Mouse (Mus musculus) forebrain, embryonic 14.5 days (tissue): ENCODE data around the gene Mgat5b. TPM values are rescaled to one million over a fixed set of nuclear protein-coding genes. Genes with fewer than 3 reads are reported as not detected.

Source experiments
- ATAC-seq: fragments of 200-750 bp; cut with Nextera tagmentation; 2 replicates; pipeline ENCODE4 v1.8.0; 2017; ENCODE audit warnings: mild to moderate bottlenecking, moderate library complexity
- DNase-seq: peaks from one replicate; pipeline ENCODE4 v3.0.0-alpha.2; 2015; ENCODE audit warnings: low spot score
- H3K27ac ChIP-seq: fragments of 300-500 bp; sonication (generic); 2 replicates; pipeline ENCODE4 v1.5.1; 2014; ENCODE audit warnings: low read depth, mild to moderate bottlenecking, control low read depth, low read length, moderate library complexity
- H3K27me3 ChIP-seq: fragments of 300-500 bp; sonication (generic); replicated peaks from 2 replicates; pipeline ENCODE4 v1.6.1; 2014; ENCODE audit warnings: low read length, control low read depth, mixed read lengths; ENCODE audit not compliant: control insufficient read depth, insufficient read depth
- H3K36me3 ChIP-seq: fragments of 300-500 bp; sonication (generic); 2 replicates; pipeline ENCODE4 v1.6.1; 2014; ENCODE audit warnings: low read length, control low read depth; ENCODE audit not compliant: control insufficient read depth, insufficient read depth
- H3K4me1 ChIP-seq: fragments of 300-500 bp; sonication (generic); 2 replicates; pipeline ENCODE4 v1.6.1; 2014; ENCODE audit warnings: antibody characterized with exemption, low read length, control low read depth; ENCODE audit not compliant: control insufficient read depth, insufficient read depth
- H3K4me2 ChIP-seq: fragments of 300-500 bp; sonication (generic); 2 replicates; pipeline ENCODE4 v1.6.1; 2014; ENCODE audit warnings: mild to moderate bottlenecking, control low read depth, low read length
- H3K4me3 ChIP-seq: fragments of 300-500 bp; sonication (generic); 2 replicates; pipeline ENCODE4 v1.5.1; 2014; ENCODE audit warnings: low read depth, low read length, control low read depth
- H3K9ac ChIP-seq: fragments of 300-500 bp; sonication (generic); 2 replicates; pipeline ENCODE4 v1.6.1; 2014; ENCODE audit warnings: mild to moderate bottlenecking, low read length, control low read depth, moderate library complexity
- H3K9me3 ChIP-seq: fragments of 300-500 bp; sonication (generic); replicated peaks from 2 replicates; pipeline ENCODE4 v1.6.1; 2016; ENCODE audit warnings: low read length, control low read depth, mixed read lengths; ENCODE audit not compliant: control insufficient read depth
- WGBS: fragments of 180-500 bp; shearing (Covaris S2); extraction: QIAGEN DNeasy Blood & Tissue Kit; methylation state at CpG from one replicate; pipeline ENCODE4 v1.1.7; 2014; 5-methylcytosine and 5-hydroxymethylcytosine counted together
- polyA plus RNA-seq: library from polyadenylated mRNA; unstranded; fragments of >200 nt; fragmentation: Nextera tagmentation; extraction: Ambion mirVana; gene quantifications from 2 replicates; pipeline ENCODE4 v1.2.1, GENCODE M21; 2014

The Mgat5b gene
- 21.1 and 23.3 TPM in 2 replicates for polyA plus RNA-seq

DNA sequence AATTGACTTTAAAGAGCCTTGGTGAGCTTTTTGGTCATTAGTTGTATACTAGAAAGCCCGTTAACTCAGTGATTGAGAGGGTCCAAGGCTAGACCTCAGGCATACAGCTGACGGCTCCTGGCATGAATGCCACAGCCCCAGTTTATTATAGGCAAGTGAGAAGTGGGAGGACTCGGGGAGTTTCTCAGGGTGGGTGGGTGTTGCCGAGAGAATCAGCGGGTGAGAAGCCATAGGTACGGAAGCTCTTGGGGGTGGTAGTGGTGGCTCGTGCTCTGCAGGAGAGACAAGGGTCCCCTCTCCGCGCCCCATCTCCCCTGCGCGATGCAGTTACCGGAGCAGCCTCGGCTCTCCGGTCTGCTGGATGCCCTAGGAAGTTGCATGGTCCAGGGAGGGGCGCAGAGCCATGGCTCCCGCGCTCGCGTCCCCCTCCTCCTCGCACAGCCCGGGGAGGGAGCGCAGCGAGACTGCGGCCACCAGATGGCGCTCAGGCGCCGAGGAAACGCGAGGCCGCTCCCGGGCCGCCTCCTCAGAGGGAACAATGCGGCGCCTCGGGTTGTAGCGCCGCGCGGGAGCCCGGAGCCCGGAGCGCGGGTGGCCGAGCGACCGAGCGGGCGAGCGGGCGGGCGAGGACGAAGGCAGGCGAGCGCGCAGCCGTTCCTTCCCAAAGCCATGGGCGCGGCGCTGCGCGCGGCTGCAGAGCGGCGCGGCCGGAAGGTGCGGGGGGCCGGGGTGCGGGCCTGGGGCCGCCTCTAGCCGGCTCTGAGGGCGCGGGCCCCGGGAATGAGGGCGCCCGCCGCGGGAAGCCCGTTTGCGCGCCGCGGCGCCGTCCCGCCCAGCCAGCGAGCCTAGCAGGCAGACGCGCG is at the start of gene Mgat5b:
TSS of gene Mgat5b (plus strand) at position 541 of the 863 bp plus-strand sequence.
- peak within 1 kb of the TSS; percentile 99 for H3K9ac ChIP-seq
- ATAC-seq, result peak; percentile 90

DNA sequence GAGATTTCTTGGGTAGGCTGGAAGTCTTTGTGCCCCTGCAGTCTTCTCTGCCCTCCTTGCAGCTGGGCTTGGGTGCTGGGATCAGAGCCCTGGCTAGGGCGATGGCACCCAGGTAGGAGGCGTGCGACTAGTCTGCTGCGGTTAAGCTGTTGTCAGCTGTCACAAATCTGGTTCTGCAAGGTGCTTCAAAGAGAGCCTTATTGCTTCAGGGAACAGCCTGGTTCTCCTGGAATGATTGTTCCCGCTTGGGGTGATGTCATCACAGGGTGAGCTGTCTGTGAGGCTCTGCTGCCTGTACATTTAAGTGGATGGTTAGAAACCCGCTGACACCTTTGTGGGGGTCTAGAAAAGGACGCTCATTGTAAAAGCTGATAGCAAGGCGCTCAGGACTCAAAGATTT is 49.4 kb upstream of the Mgat5b start:
- ATAC-seq, result no peak

More for the DNA sequence above, at the start of gene Mgat5b:
- Histone ChIP-seq H3K27ac (peak within 1 kb of the TSS; percentile 89), H3K9me3 (no peaks in the 10 kb centered on the region), H3K36me3 (peaks cover 4% of the 10 kb centered on the region), H3K4me3 (peak within 1 kb of the TSS; percentile 87), H3K27me3 (no peaks in the 10 kb centered on the region), H3K4me2 (peak within 1 kb of the TSS; percentile 87), H3K4me1 (peaks cover 28% of the 10 kb centered on the region)
- under 1% methylated on average over 59 of the region's 90 CpGs for WGBS
- peak; percentile 95 for DNase-seq

DNA sequence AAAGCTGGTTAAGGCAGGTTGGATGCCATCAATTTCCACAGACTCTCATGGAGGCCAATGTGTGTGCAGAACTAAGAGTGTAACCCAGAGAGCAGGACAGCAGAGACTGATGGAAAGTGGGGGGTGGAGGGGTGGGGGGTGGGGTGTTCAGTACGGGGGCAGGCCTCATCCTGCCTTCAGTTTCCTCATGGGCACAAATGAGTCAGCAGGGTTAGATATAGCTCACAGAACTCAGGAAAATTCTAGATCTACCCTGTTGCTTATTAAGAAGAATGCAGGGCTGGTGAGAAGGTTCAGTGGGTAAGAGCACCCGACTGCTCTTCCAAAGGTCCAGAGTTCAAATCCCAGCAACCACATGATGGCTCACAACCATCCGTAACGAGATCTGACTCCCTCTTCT is 49.0 kb upstream of the Mgat5b start:
- ATAC-seq, result no peak
- H3K4me3 ChIP-seq, result no peak overlapping the region
- no peaks in the 10 kb centered on the region for H3K4me1 ChIP-seq
- peaks cover 65% of the 10 kb centered on the region for H3K36me3 ChIP-seq
- no peak overlapping the region for H3K27ac ChIP-seq
- H3K4me2 ChIP-seq, result no peak overlapping the region
- no peak for DNase-seq
- no peaks in the 10 kb centered on the region for H3K27me3 ChIP-seq
- H3K9ac ChIP-seq, result no peak overlapping the region
- no peaks in the 10 kb centered on the region for H3K9me3 ChIP-seq
- WGBS, result 96% methylated on average over 4 of the region's 4 CpGs

More for the DNA sequence above, 49.4 kb upstream of the Mgat5b start:
- Histone ChIP-seq H3K36me3 (peaks cover 65% of the 10 kb centered on the region), H3K27me3 (no peaks in the 10 kb centered on the region), H3K4me2 (no peak overlapping the region), H3K9ac (no peak overlapping the region), H3K27ac (no peak overlapping the region), H3K4me1 (no peaks in the 10 kb centered on the region), H3K9me3 (no peaks in the 10 kb centered on the region), H3K4me3 (no peak overlapping the region)
- DNase-seq, result no peak
- 92% methylated on average over 8 of the region's 8 CpGs for WGBS

DNA sequence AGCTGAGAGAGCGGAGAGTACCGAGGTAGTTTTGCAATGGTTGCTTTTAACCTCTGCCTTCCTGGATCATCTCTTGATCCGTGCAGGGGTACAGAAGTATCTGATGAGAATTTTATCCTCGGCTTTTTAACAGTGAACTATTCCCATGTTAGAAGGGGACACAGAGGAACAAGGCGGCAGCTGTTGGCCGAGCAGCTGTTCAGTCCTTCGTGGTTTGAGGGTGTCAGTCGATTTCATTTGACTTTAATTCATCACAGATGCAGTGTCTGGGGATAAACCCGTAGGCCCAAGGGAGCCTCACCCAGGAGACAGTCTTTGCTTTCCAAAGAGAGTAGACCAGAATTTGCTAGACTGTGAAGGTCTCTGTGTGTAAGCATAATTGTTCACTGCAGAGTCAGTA is 47.1 kb upstream of the Mgat5b start:
- 93% methylated on average over 9 of the region's 9 CpGs for WGBS
- H3K4me2 ChIP-seq, result no peak overlapping the region
- DNase-seq (no peak), ATAC-seq (no peak)
- no peaks in the 10 kb centered on the region for H3K4me1 ChIP-seq
- no peaks in the 10 kb centered on the region for H3K9me3 ChIP-seq
- no peak overlapping the region for H3K27ac ChIP-seq
- no peak overlapping the region for H3K4me3 ChIP-seq
- H3K27me3 ChIP-seq, result no peaks in the 10 kb centered on the region
- H3K36me3 ChIP-seq, result peaks cover 56% of the 10 kb centered on the region
- H3K9ac ChIP-seq, result no peak overlapping the region

DNA sequence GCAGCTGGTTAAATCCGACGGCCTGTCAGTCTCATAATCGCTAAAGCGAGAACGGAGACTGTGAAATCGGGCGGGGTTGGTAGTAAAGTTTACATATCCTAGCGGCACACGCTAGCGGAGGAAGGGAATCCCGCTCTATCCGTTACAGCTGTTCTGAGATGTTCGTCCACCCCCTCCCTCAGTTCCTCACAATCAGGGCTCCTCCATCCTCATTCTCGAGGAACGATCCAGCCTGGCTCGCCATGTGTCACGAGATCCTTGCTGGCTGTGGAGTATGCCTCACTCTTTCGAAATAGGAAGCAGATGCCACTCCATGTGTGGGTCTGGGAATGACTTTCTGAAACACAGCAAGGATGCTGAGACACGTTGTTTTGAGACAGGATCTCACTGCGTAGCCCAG is 44.7 kb upstream of the Mgat5b start:
- no peak for DNase-seq
- Histone ChIP-seq H3K4me2 (no peak overlapping the region), H3K9me3 (no peaks in the 10 kb centered on the region), H3K36me3 (peaks cover 45% of the 10 kb centered on the region), H3K27me3 (no peaks in the 10 kb centered on the region), H3K4me1 (no peaks in the 10 kb centered on the region), H3K27ac (no peak overlapping the region), H3K4me3 (no peak overlapping the region), H3K9ac (no peak overlapping the region)
- ATAC-seq, result no peak
- 90% methylated on average over 20 of the region's 20 CpGs for WGBS

DNA sequence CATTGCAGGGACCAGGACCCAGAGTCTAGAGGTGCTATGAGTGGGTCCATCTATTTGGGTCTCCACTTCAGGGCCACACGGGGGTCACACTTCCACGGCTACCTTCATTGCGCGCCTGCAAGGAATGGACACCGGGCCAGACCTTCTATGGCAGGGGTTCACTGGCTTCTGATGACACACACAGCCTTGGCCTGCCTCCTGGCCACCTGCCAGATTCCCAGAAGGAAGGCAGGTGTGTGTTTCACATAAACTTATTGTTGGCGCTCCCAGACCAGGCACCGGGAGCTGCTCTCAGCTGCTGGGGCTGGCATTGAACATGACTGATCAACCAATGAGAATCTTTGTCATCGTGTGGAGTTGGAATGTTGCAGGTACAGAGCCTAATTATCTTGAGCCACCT is 40.2 kb upstream of the Mgat5b start:
- Histone ChIP-seq H3K4me3 (no peak overlapping the region), H3K36me3 (peaks cover 18% of the 10 kb centered on the region), H3K4me1 (no peaks in the 10 kb centered on the region), H3K27me3 (no peaks in the 10 kb centered on the region), H3K9ac (no peak overlapping the region), H3K4me2 (no peak overlapping the region), H3K27ac (no peak overlapping the region), H3K9me3 (no peaks in the 10 kb centered on the region)
- 90% methylated on average over 8 of the region's 8 CpGs for whole genome bisulfite sequencing
- no peak for ATAC-seq
- DNase-seq, result no peak

DNA sequence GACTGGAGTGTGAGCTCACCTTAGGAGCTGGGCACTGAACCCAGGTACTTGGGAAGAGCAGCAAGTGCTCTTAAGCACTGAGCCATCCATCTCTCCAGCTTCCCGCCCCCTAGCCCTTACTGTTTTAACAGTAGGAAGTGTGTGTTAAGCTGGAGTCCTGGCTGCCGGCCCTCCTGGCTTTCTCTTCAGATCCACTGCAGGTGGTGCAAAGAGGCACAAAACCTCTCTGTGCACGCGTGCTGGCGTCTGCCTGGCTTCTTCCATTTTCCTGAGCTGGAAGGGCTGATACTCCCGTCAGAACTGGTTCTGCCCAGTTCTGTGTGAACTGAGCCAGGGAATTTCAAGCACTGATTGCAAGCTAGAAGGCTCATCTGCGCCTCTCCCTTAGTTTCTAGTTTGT is 37.8 kb upstream of the Mgat5b start:
- Histone ChIP-seq H3K27ac (no peak overlapping the region), H3K9me3 (no peaks in the 10 kb centered on the region), H3K36me3 (no peaks in the 10 kb centered on the region), H3K27me3 (no peaks in the 10 kb centered on the region), H3K9ac (no peak overlapping the region), H3K4me3 (no peak overlapping the region), H3K4me2 (no peak overlapping the region), H3K4me1 (no peaks in the 10 kb centered on the region)
- WGBS, result 58% methylated on average over 7 of the region's 7 CpGs
- ATAC-seq, result no peak
- DNase-seq, result peak; percentile 32

DNA sequence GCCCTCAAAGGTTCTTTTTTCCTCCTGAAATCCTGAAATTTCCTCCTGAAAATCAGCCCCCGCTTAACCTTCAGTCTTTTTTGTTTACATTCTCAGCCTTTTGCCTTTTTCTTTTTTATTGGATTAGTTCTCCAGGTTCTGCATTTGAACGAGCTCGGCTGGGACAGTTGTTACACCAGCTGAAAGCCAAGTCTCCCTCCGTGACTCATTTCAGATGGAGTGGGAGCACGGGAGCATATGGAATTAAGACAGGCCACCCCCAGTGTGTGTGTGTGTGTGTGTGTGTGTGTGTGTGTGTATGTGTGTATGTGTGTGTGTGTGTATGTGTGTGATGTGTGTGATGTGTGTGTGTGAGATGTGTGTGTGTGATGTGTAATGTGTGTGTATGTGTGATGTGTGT is 37.2 kb upstream of the Mgat5b start:
- no peak for ATAC-seq
- no peak overlapping the region for H3K27ac ChIP-seq
- H3K36me3 ChIP-seq, result no peaks in the 10 kb centered on the region
- H3K4me2 ChIP-seq, result no peak overlapping the region
- H3K27me3 ChIP-seq, result no peaks in the 10 kb centered on the region
- no peaks in the 10 kb centered on the region for H3K4me1 ChIP-seq
- no peaks in the 10 kb centered on the region for H3K9me3 ChIP-seq
- DNase-seq, result no peak
- 53% methylated on average over 5 of the region's 5 CpGs for WGBS
- no peak overlapping the region for H3K4me3 ChIP-seq
- no peak overlapping the region for H3K9ac ChIP-seq

DNA sequence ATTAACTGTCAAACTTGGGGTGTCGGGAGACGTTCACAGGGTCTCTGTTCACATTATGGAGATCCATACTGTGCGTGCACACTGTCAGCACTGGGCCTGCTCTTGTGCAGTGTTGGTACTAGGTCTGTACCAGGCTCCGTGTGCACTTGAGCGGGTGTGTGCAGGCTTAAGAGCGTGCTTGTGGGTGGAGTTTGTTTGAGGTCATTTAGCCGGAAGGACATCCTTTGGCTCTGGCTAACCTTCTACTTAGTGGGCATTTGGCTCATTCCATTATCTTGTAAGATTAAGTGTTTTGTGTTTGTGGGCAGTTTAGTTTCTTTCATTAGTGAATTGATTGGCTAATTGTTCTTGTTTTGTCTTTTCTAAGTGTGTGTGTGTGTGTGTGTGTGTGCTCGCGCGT is 36.2 kb upstream of the Mgat5b start:
- H3K27ac ChIP-seq, result no peak overlapping the region
- no peaks in the 10 kb centered on the region for H3K4me1 ChIP-seq
- H3K9me3 ChIP-seq, result no peaks in the 10 kb centered on the region
- ATAC-seq, result no peak
- WGBS, result 75% methylated on average over 10 of the region's 10 CpGs
- H3K4me3 ChIP-seq, result no peak overlapping the region
- H3K27me3 ChIP-seq, result no peaks in the 10 kb centered on the region
- H3K36me3 ChIP-seq, result no peaks in the 10 kb centered on the region
- no peak for DNase-seq
- H3K4me2 ChIP-seq, result no peak overlapping the region
- H3K9ac ChIP-seq, result no peak overlapping the region
